Mouse (Mus musculus): ENCODE data around the gene Adarb2. TPM values are rescaled to one million over a fixed set of nuclear protein-coding genes. Genes with fewer than 3 reads are reported as not detected.

Gene Adarb2
- polyA plus RNA-seq, 1 experiment from 2014 or later: 0.18 TPM

- 80% methylated on average over 4 of the region's 4 CpGs for WGBS
Observed at GRCm38 (mm10) chr13:8210776-8211175, 8.1 kb downstream of the Adarb2 start.

DNA sequence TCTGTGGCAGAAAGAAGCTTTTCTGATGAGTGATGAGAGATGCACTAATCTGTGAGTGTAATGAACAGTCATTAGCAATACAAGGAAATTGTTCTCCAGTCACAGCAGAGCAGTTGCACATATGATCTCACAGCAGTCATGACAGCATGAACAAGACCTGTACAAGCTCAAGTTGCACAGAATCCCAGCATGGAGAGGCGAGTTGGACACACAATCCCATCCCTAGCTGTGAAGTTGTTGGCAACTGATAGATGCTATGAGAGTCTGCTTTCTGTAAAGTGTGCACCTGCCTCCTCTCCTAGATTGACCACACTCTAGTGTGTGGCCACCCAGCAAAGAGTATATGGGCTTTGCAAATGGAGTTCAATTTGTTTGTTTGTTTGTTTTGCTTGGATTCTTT lies 36.2 kb downstream of the Adarb2 start:
- no peak for ATAC-seq (ENCODE audit: low FRiP score, low TSS enrichment)

More at GRCm38 (mm10) chr13:8210776-8211175, 8.1 kb downstream of the Adarb2 start:
- Histone ChIP-seq H3K9ac (ENCODE audit: low read length) (no peak overlapping the region), H3K36me3 (ENCODE audit: control insufficient read depth, insufficient read depth, low read length) (no peaks in the 10 kb centered on the region), H3K27ac (replicated peaks) (no peak overlapping the region), H3K4me3 (ENCODE audit: low read depth, low read length) (no peak overlapping the region), H3K4me2 (replicated peaks; ENCODE audit: low read depth) (no peak overlapping the region), H3K4me1 (replicated peaks; ENCODE audit: control insufficient read depth, insufficient read depth) (no peaks in the 10 kb centered on the region), H3K27me3 (ENCODE audit: control insufficient read depth, insufficient read depth, low read length) (no peaks in the 10 kb centered on the region), H3K9me3 (ENCODE audit: control insufficient read depth, low read length) (no peaks in the 10 kb centered on the region)
- ATAC-seq (ENCODE audit: low FRiP score, low TSS enrichment) (no peak), DNase-seq (ENCODE audit: low spot score) (no peak)
- TF ChIP-seq EP300 (optimal IDR thresholded peaks at IDR 0.05) (no peak), CTCF (IDR thresholded peaks at IDR 0.05; ENCODE audit: low read depth) (no peak)

DNA sequence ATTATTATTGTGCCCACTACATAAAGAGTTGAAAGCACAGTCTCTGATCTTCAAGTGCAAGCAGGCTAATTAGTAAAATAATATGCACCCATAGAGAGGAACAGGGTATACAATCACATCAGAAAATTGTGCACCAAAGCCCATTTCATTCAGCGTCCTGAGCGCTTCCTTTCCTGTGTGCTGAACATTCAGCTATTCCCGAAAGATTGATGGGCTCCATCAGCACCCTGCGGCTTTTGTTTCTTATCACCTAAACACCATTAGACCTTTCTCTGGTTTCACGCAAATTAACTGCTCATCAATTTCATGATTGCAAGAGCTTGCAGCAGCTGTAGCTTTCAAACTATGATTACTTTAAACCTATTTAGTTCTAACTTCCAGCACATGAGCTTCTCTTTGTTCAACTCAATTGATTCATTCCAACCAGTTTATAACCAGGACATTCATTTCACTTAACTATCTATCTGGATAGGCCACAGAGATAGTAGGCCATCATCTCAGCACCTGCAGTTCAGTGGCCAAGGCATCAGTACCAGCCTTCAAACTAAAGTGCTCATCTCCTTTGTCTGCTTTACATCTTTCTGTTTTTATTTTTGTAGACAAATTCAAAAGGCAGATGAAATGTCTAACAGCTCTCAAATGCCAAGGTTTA lies 45.5 kb downstream of the Adarb2 start:
- no peak overlapping the region for H3K27ac ChIP-seq (replicated peaks)
- 32% methylated on average over 5 of the region's 5 CpGs for WGBS
- no peaks in the 10 kb centered on the region for H3K36me3 ChIP-seq (ENCODE audit: control insufficient read depth, insufficient read depth, low read length)
- H3K4me3 ChIP-seq (ENCODE audit: low read depth, low read length): no peak overlapping the region
- H3K9me3 ChIP-seq (ENCODE audit: control insufficient read depth, low read length): no peaks in the 10 kb centered on the region
- DNase-seq (ENCODE audit: low spot score) (no peak), ATAC-seq (ENCODE audit: low FRiP score, low TSS enrichment) (no peak)
- TF ChIP-seq EP300 (optimal IDR thresholded peaks at IDR 0.05) (no peak), CTCF (IDR thresholded peaks at IDR 0.05; ENCODE audit: low read depth) (no peak)
- no peaks in the 10 kb centered on the region for H3K4me1 ChIP-seq (replicated peaks; ENCODE audit: control insufficient read depth, insufficient read depth)
- no peak overlapping the region for H3K9ac ChIP-seq (ENCODE audit: low read length)
- H3K4me2 ChIP-seq (replicated peaks; ENCODE audit: low read depth): no peak overlapping the region
- H3K27me3 ChIP-seq (ENCODE audit: control insufficient read depth, insufficient read depth, low read length): no peaks in the 10 kb centered on the region

More for the DNA sequence above, 36.2 kb downstream of the Adarb2 start:
- Histone ChIP-seq H3K9ac (ENCODE audit: low read length) (no peak overlapping the region), H3K27me3 (ENCODE audit: control insufficient read depth, insufficient read depth, low read length) (no peaks in the 10 kb centered on the region), H3K4me1 (replicated peaks; ENCODE audit: control insufficient read depth, insufficient read depth) (no peaks in the 10 kb centered on the region), H3K36me3 (ENCODE audit: control insufficient read depth, insufficient read depth, low read length) (no peaks in the 10 kb centered on the region), H3K4me3 (ENCODE audit: low read depth, low read length) (no peak overlapping the region), H3K4me2 (replicated peaks; ENCODE audit: low read depth) (no peak overlapping the region), H3K27ac (replicated peaks) (no peak overlapping the region), H3K9me3 (ENCODE audit: control insufficient read depth, low read length) (no peaks in the 10 kb centered on the region)
- no peak for DNase-seq (ENCODE audit: low spot score)
- WGBS: 46% methylated on average over 1 of the region's 1 CpGs
- TF ChIP-seq EP300 (optimal IDR thresholded peaks at IDR 0.05) (no peak), CTCF (IDR thresholded peaks at IDR 0.05; ENCODE audit: low read depth) (no peak)

DNA sequence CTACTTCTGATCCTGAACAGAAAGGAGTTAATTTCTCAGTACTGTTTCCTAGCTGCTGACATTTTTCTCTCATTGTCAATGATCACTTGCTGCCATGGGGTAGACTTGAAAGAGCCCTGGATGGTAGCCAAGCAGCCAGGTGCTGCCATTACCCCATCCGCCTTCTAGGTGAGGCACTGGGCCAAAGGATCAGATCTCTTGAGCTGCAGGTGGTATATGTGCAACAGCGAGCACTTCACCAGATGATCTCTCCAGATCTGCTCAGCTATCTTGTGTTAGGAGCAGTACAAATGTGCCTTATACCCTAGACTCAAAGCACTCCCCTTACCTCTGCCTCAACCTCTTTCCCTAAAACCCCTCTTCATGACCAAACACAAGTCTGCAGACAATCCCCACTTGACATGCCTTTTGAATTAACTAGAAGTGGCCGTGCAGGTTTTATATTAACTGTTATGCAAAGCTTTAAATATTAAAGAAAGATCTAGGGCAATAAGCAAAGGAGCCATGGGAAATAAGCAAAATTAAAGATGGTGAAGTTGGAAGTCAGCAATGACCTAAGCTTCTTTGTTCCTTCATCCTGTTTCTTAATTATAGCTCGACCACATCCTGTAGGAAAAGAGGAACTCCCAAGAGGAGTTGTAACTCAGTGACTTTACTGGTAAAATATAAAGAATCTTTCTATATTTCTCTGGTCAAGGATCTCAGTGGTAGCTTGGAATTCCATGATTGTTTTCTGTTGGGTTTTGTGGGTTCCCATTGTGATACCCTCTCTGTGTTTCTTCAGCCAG lies 69.7 kb downstream of the Adarb2 start:
- TF ChIP-seq CTCF (IDR thresholded peaks at IDR 0.05; ENCODE audit: low read depth): no peak
- no peak for TF ChIP-seq EP300 (optimal IDR thresholded peaks at IDR 0.05)
- no peak overlapping the region for H3K4me3 ChIP-seq (ENCODE audit: low read depth, low read length)
- DNase-seq (ENCODE audit: low spot score) (no peak), ATAC-seq (ENCODE audit: low FRiP score, low TSS enrichment) (no peak)
- no peak overlapping the region for H3K9ac ChIP-seq (ENCODE audit: low read length)
- H3K4me1 ChIP-seq (replicated peaks; ENCODE audit: control insufficient read depth, insufficient read depth): no peaks in the 10 kb centered on the region
- no peak overlapping the region for H3K27ac ChIP-seq (replicated peaks)
- H3K36me3 ChIP-seq (ENCODE audit: control insufficient read depth, insufficient read depth, low read length): no peaks in the 10 kb centered on the region
- 71% methylated on average over 4 of the region's 4 CpGs for WGBS
- H3K9me3 ChIP-seq (ENCODE audit: control insufficient read depth, low read length): no peaks in the 10 kb centered on the region
- H3K27me3 ChIP-seq (ENCODE audit: control insufficient read depth, insufficient read depth, low read length): no peaks in the 10 kb centered on the region
- H3K4me2 ChIP-seq (replicated peaks; ENCODE audit: low read depth): no peak overlapping the region

DNA sequence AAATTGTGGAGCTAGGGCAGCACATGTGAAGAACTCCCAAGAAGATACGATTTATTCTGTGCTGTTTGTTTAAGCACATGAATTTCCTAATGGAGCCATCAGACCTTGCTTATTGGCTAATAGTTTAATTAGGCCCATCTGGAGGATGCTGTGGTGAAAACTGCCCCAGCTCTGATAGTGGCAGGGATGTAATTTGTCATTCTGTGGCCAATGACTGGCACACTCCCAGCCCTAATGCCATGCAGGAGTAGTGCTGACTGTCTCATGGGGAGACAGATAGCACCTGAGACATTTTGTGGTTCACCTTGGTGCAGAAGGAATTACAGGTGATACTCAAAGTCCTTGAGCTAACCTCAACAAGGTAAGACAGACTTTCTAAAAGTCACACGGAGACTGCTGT lies 80.5 kb downstream of the Adarb2 start:
- DNase-seq (ENCODE audit: low spot score) (no peak), ATAC-seq (ENCODE audit: low FRiP score, low TSS enrichment) (no peak)
- Histone ChIP-seq H3K9me3 (ENCODE audit: control insufficient read depth, low read length) (no peaks in the 10 kb centered on the region), H3K27me3 (ENCODE audit: control insufficient read depth, insufficient read depth, low read length) (no peaks in the 10 kb centered on the region), H3K27ac (replicated peaks) (no peak overlapping the region), H3K9ac (ENCODE audit: low read length) (no peak overlapping the region), H3K36me3 (ENCODE audit: control insufficient read depth, insufficient read depth, low read length) (no peaks in the 10 kb centered on the region), H3K4me1 (replicated peaks; ENCODE audit: control insufficient read depth, insufficient read depth) (no peaks in the 10 kb centered on the region), H3K4me2 (replicated peaks; ENCODE audit: low read depth) (no peak overlapping the region), H3K4me3 (ENCODE audit: low read depth, low read length) (no peak overlapping the region)
- no peak for TF ChIP-seq CTCF (IDR thresholded peaks at IDR 0.05; ENCODE audit: low read depth)
- WGBS: 75% methylated on average over 2 of the region's 2 CpGs
